Mouse (Mus musculus) neural tube, embryonic 15.5 days (tissue): ENCODE data around the gene Gm13124. TPM values are rescaled to one million over a fixed set of nuclear protein-coding genes. Genes with fewer than 3 reads are reported as not detected.
"Not testable (repeated sequence)": the region's sequence is repeated elsewhere in the genome, so short reads cannot be mapped to it uniquely, and the experiment has no call there.

Experiments
- ATAC-seq: fragments of 200-750 bp; cut with Nextera tagmentation; 2 replicates; pipeline ENCODE4 v1.8.0; 2017; ENCODE audit warnings: mild to moderate bottlenecking, moderate TSS enrichment, moderate library complexity; ENCODE audit not compliant: low FRiP score
- H3K27ac ChIP-seq: fragments of 300-500 bp; sonication (generic); replicated peaks from 2 replicates; pipeline ENCODE4 v1.5.1; 2015; ENCODE audit warnings: mild to moderate bottlenecking, inconsistent platforms
- H3K27me3 ChIP-seq: fragments of 300-500 bp; sonication (generic); replicated peaks from 2 replicates; pipeline ENCODE4 v1.6.1; 2015; ENCODE audit warnings: inconsistent platforms
- H3K36me3 ChIP-seq: fragments of 300-500 bp; sonication (generic); 2 replicates; pipeline ENCODE4 v1.6.1; 2015; ENCODE audit warnings: inconsistent platforms
- H3K4me1 ChIP-seq: fragments of 300-500 bp; sonication (generic); 2 replicates; pipeline ENCODE4 v1.6.1; 2015; ENCODE audit warnings: inconsistent platforms
- H3K4me2 ChIP-seq: fragments of 300-500 bp; sonication (generic); 2 replicates; pipeline ENCODE4 v1.6.1; 2015; ENCODE audit warnings: inconsistent platforms, mild to moderate bottlenecking, moderate library complexity
- H3K4me3 ChIP-seq: fragments of 300-500 bp; sonication (generic); replicated peaks from 2 replicates; pipeline ENCODE4 v1.5.1; 2015; ENCODE audit warnings: mild to moderate bottlenecking, inconsistent platforms
- H3K9ac ChIP-seq: fragments of 300-500 bp; sonication (generic); replicated peaks from 2 replicates; pipeline ENCODE4 v1.6.1; 2015; ENCODE audit warnings: mild to moderate bottlenecking, inconsistent platforms
- H3K9me3 ChIP-seq: fragments of 300-500 bp; sonication (generic); replicated peaks from 2 replicates; pipeline ENCODE4 v1.6.1; 2016; ENCODE audit warnings: inconsistent platforms
- WGBS: fragments of 180-500 bp; shearing (Covaris S2); methylation state at CpG from one replicate; pipeline ENCODE4 v1.1.7; 2015; ENCODE audit warnings: mixed read lengths; 5-methylcytosine and 5-hydroxymethylcytosine counted together
- polyA plus RNA-seq: library from polyadenylated mRNA; unstranded; fragments of >200 nt; fragmentation: Nextera tagmentation; extraction: Ambion mirVana; gene quantifications from 2 replicates; pipeline ENCODE4 v1.2.1, GENCODE M21; 2015

Gm13124 gene
- polyA plus RNA-seq: not detected in 2 replicates

DNA sequence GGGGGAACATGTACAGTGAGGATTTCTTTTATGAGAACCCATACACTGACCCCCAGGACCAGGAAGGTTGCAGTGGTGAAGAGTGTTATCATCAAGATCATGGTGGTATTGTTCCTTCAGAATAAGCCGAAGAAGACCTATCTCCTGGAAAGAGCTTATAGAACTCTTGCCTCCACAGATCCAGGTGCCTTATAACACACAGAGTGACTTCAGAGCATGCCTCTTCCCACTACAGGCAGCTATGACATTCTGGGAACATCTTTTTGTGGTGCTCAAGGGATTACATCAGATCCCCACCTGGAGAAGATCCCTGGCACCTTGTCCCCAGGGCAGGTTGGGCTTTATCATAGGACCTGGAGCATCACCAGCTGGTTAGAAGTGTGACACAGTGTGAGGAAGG is at the start of gene Gm13124:
TSS of gene Gm13124 (minus strand) at position 101 of the 400 bp plus-strand sequence.
- Histone ChIP-seq H3K4me2 (no peak within 1 kb of the TSS), H3K4me1 (no peaks in the 10 kb centered on the region), H3K9me3 (peaks cover 12% of the 10 kb centered on the region), H3K27me3 (no peaks in the 10 kb centered on the region), H3K36me3 (no peaks in the 10 kb centered on the region), H3K27ac (no peak within 1 kb of the TSS), H3K9ac (no peak within 1 kb of the TSS), H3K4me3 (no peak within 1 kb of the TSS)
- no peak for ATAC-seq
- 93% methylated on average over 1 of the region's 1 CpGs for WGBS

- Histone ChIP-seq H3K9me3 (peaks cover 16% of the 10 kb centered on the region), H3K36me3 (no peaks in the 10 kb centered on the region), H3K9ac (no peak overlapping the region), H3K27me3 (no peaks in the 10 kb centered on the region), H3K4me1 (no peaks in the 10 kb centered on the region), H3K4me2 (no peak overlapping the region), H3K4me3 (no peak overlapping the region), H3K27ac (no peak overlapping the region)
- WGBS: 83% methylated on average over 1 of the region's 1 CpGs
- no peak for ATAC-seq
Observed at GRCm38 (mm10) chr4:144614586-144614985, 49.7 kb upstream of the Gm13124 start.

- Histone ChIP-seq H3K4me1 (no peaks in the 10 kb centered on the region), H3K27me3 (no peaks in the 10 kb centered on the region), H3K27ac (no peak within 1 kb of the TSS), H3K36me3 (no peaks in the 10 kb centered on the region), H3K9me3 (peaks cover 13% of the 10 kb centered on the region), H3K4me3 (no peak within 1 kb of the TSS), H3K9ac (no peak within 1 kb of the TSS), H3K4me2 (no peak within 1 kb of the TSS)
- no peak for ATAC-seq
- 86% methylated on average over 1 of the region's 1 CpGs for WGBS
Observed at GRCm38 (mm10) chr4:144613407-144613806, 48.5 kb upstream of the Gm13124 start, which contains the start of gene Aadacl4. Gene Aadacl4 (plus strand): TSS chr4:144613707.

- Histone ChIP-seq H3K27ac (no peak overlapping the region), H3K4me2 (no peak overlapping the region), H3K27me3 (no peaks in the 10 kb centered on the region), H3K9ac (no peak overlapping the region), H3K4me3 (no peak overlapping the region), H3K4me1 (no peaks in the 10 kb centered on the region), H3K9me3 (peaks cover 8% of the 10 kb centered on the region; the same call in 1 of the 2 replicates), H3K36me3 (no peaks in the 10 kb centered on the region)
- no peak for ATAC-seq
Observed at GRCm38 (mm10) chr4:144592790-144593189, 27.9 kb upstream of the Gm13124 start.

DNA sequence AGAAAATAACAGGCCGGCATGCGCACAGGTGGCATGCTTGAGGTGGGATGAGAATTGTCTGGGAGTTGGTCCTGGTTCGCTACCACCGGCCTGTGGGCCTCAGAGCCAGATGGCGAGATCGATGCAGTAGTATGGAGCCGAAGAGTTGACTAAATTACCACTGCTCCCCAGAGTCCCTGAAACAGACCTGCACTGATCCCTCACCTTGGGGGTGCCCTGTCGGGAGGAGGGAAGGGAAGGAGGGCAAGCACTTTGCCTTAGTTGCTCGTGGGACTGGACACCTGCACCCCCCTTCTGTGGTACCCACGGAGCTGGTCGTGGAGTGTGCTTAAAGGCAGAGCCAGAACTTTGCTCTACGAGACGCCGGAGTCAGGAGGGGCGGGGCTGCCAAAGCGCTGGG is 21.3 kb upstream of the Gm13124 start:
- not testable (repeated sequence) for H3K9ac ChIP-seq, H3K4me3 ChIP-seq, ATAC-seq, H3K27ac ChIP-seq, H3K4me1 ChIP-seq, H3K36me3 ChIP-seq, H3K27me3 ChIP-seq, H3K4me2 ChIP-seq
- 91% methylated on average over 13 of the region's 16 CpGs for WGBS
- peaks cover 12% of the 10 kb centered on the region; the same call in 1 of the 2 replicates for H3K9me3 ChIP-seq

- Histone ChIP-seq H3K36me3 (no peaks in the 10 kb centered on the region), H3K27me3 (no peaks in the 10 kb centered on the region), H3K9ac (no peak overlapping the region), H3K9me3 (peaks cover 4% of the 10 kb centered on the region; the same call in 1 of the 2 replicates), H3K4me3 (no peak overlapping the region), H3K27ac (no peak overlapping the region), H3K4me1 (no peaks in the 10 kb centered on the region), H3K4me2 (no peak overlapping the region)
- no peak for ATAC-seq
Observed at GRCm38 (mm10) chr4:144567752-144568151, 2.8 kb upstream of the Gm13124 start.

GRCm38 (mm10) chr4:144561205-144561604 is 3.7 kb downstream of the Gm13124 start:
- H3K9me3 ChIP-seq: peaks cover 21% of the 10 kb centered on the region
- ATAC-seq: no peak
- no peaks in the 10 kb centered on the region for H3K36me3 ChIP-seq
- H3K4me1 ChIP-seq: no peaks in the 10 kb centered on the region
- WGBS: 68% methylated on average over 2 of the region's 2 CpGs
- no peaks in the 10 kb centered on the region for H3K27me3 ChIP-seq
- no peak overlapping the region for H3K9ac ChIP-seq
- no peak overlapping the region for H3K4me3 ChIP-seq
- no peak overlapping the region for H3K4me2 ChIP-seq
- no peak overlapping the region for H3K27ac ChIP-seq

GRCm38 (mm10) chr4:144559792-144560191 is 5.1 kb downstream of the Gm13124 start:
- peaks cover 21% of the 10 kb centered on the region for H3K9me3 ChIP-seq
- no peak overlapping the region for H3K4me2 ChIP-seq
- ATAC-seq: no peak
- H3K27ac ChIP-seq: no peak overlapping the region
- no peak overlapping the region for H3K9ac ChIP-seq
- H3K27me3 ChIP-seq: no peaks in the 10 kb centered on the region
- no peaks in the 10 kb centered on the region for H3K4me1 ChIP-seq
- no peaks in the 10 kb centered on the region for H3K36me3 ChIP-seq
- H3K4me3 ChIP-seq: no peak overlapping the region

GRCm38 (mm10) chr4:144551156-144551555 is 13.8 kb downstream of the Gm13124 start:
- Histone ChIP-seq H3K9me3 (0 out of 2 replicates have a peak, but pooled peaks cover 5% of the 10 kb centered on the region), H3K4me2 (no peak overlapping the region)
- ATAC-seq: no peak

DNA sequence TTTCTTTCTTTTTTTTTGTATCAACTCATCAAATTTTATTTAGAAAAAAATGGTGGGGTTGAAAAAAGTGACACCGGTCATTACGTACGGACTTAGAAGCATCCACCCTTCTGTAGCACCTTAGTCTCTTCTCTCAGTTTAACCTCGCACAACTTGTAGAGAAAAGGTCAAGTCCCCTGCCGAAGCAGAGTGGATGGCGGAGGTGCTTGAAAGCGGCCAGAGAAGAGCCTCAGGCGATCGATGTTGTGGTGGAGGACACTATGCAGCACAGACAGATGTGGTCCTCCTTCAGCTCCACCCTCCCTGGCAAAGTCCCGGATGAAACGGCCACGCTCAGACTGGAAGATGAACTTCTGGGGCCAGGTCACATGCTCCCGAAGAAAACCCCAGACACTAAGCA is 19.6 kb downstream of the Gm13124 start:
- not testable (repeated sequence) for H3K36me3 ChIP-seq, H3K27me3 ChIP-seq, ATAC-seq, H3K27ac ChIP-seq, H3K4me1 ChIP-seq, H3K4me3 ChIP-seq, H3K9ac ChIP-seq, H3K4me2 ChIP-seq
- H3K9me3 ChIP-seq: peaks cover 12% of the 10 kb centered on the region; the same call in 1 of the 2 replicates
- 93% methylated on average over 13 of the region's 13 CpGs for WGBS

More at GRCm38 (mm10) chr4:144551156-144551555, 13.8 kb downstream of the Gm13124 start:
- Histone ChIP-seq H3K4me1 (no peaks in the 10 kb centered on the region), H3K36me3 (no peaks in the 10 kb centered on the region), H3K4me3 (no peak overlapping the region), H3K27ac (no peak overlapping the region), H3K27me3 (no peaks in the 10 kb centered on the region), H3K9ac (no peak overlapping the region)

GRCm38 (mm10) chr4:144544689-144545088 is 20.2 kb downstream of the Gm13124 start:
- 88% methylated on average over 1 of the region's 1 CpGs for WGBS
- H3K27ac ChIP-seq: no peak overlapping the region
- no peak overlapping the region for H3K9ac ChIP-seq
- no peaks in the 10 kb centered on the region for H3K4me1 ChIP-seq
- H3K27me3 ChIP-seq: no peaks in the 10 kb centered on the region
- ATAC-seq: no peak
- H3K4me3 ChIP-seq: no peak overlapping the region
- H3K36me3 ChIP-seq: no peaks in the 10 kb centered on the region
- peaks cover 12% of the 10 kb centered on the region; the same call in 1 of the 2 replicates for H3K9me3 ChIP-seq
- no peak overlapping the region for H3K4me2 ChIP-seq

DNA sequence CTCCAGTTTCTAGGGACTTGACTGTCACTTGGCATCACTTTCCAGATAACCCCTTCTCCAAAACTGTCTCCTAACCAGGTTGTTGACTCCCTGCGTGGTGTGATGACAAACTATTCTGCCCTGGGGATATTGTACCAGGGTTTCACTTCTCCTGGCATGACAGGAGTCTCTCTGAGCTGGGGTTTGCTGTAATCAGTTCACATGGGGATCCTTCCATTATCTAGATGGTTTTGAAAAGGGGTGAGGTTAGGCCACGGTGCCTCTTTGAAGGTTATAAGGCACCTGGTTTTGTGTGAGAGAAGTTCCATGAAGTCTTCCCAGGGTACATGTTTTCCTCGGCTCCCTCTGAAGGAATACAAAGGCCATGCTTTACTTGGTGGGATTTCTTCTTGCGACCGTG is 45.4 kb downstream of the Gm13124 start, which contains the start of gene 9430007A20Rik:
TSS of gene 9430007A20Rik (plus strand) at position 301 of the 400 bp plus-strand sequence.
- Histone ChIP-seq H3K36me3 (no peaks in the 10 kb centered on the region), H3K4me1 (no peaks in the 10 kb centered on the region), H3K4me3 (no peak within 1 kb of the TSS), H3K27me3 (no peaks in the 10 kb centered on the region), H3K27ac (no peak within 1 kb of the TSS), H3K4me2 (no peak within 1 kb of the TSS), H3K9me3 (0 out of 2 replicates have a peak, but pooled peaks cover 3% of the 10 kb centered on the region), H3K9ac (no peak within 1 kb of the TSS)
- ATAC-seq: no peak
- 83% methylated on average over 5 of the region's 5 CpGs for WGBS
